In genomic region chr12:80324785-80325131, GRCm38 (mm10) we compare ENCODE assay signal across 12 mouse cellular contexts.
A peak's percentile ranks its signal among the peaks of the same experiment; 100 is the strongest.
DNase-seq lines count a peak whose midpoint lies in the region; ATAC-seq lines count a peak whose summit lies in the region.
"Had no signal": no experiment of that assay in that cellular context is flagged by ENCODE, and none has a peak within 500 bp of the region (broad histone marks: within the 10 kb centered on the region; RNA-seq: fewer than 3 reads in every experiment).

No protein-coding gene starts in this region.

- no peaks in the 10 kb centered on the region for H3K9me3 ChIP-seq in kidney, embryonic 16.5 days (ENCODE audit: low read length)
- no peaks in the 10 kb centered on the region for H3K9me3 ChIP-seq in embryonic facial prominence, embryonic 10.5 days
- no peaks in the 10 kb centered on the region for H3K9me3 ChIP-seq in liver, embryonic 13.5 days (replicated peaks)
- H3K9me3 ChIP-seq: embryonic facial prominence, embryonic 15.5 days had no signal

- no peaks in the 10 kb centered on the region for H3K36me3 ChIP-seq in kidney, embryonic 16.5 days (ENCODE audit: insufficient read depth, low read length)
- H3K36me3 ChIP-seq in embryonic facial prominence, embryonic 10.5 days (replicated peaks) = no peaks in the 10 kb centered on the region
- H3K36me3 ChIP-seq in liver, embryonic 13.5 days = no peaks in the 10 kb centered on the region
- H3K36me3 ChIP-seq: embryonic facial prominence, embryonic 15.5 days had no signal

- no peak overlapping the region for H3K9ac ChIP-seq in kidney, embryonic 16.5 days (replicated peaks; ENCODE audit: low read length)
- no peak overlapping the region for H3K9ac ChIP-seq in liver, embryonic 13.5 days
- H3K9ac ChIP-seq: embryonic facial prominence, embryonic 15.5 days had no signal

- no peak for ATAC-seq in kidney, embryonic 16.5 days (ENCODE audit: low FRiP score, low TSS enrichment)
- peak; percentile 64 for ATAC-seq in liver, embryonic 13.5 days (ENCODE audit: low read depth)
- ATAC-seq in CD4-positive, CD25-positive, alpha-beta regulatory T cell, adult 4 months = no peak
- no peak for ATAC-seq in cerebellum, adult (ENCODE audit: insufficient number of reproducible peaks, low FRiP score, low TSS enrichment)

- DNase-seq in embryo, embryonic 10 days (ENCODE audit: low spot score) = peak; percentile 28
- DNase-seq in embryo, embryonic 9.5 days (ENCODE audit: extremely low spot score) = no peak
- peak; percentile 23 for DNase-seq in kidney, adult 18-20 months
- no peak for DNase-seq in embryonic facial prominence, embryonic 10.5 days (ENCODE audit: low spot score)
- DNase-seq in liver, embryonic 13.5 days = no peak
- DNase-seq: cerebellum, postnatal 10 days; lung, adult 2 months had no signal

- H3K4me1 ChIP-seq in kidney, embryonic 16.5 days (ENCODE audit: insufficient read depth, low read length) = 0 out of 2 replicates have a peak, but pooled peaks cover 5% of the 10 kb centered on the region
- peaks cover 37% of the 10 kb centered on the region for H3K4me1 ChIP-seq in embryonic facial prominence, embryonic 10.5 days
- peaks cover 30% of the 10 kb centered on the region for H3K4me1 ChIP-seq in liver, embryonic 13.5 days (replicated peaks)

- no peak overlapping the region for H3K27ac ChIP-seq in kidney, embryonic 16.5 days (ENCODE audit: low read length)
- H3K27ac ChIP-seq in embryonic facial prominence, embryonic 10.5 days (replicated peaks) = peak overlapping the region; percentile 41; the same call in 1 of the 2 replicates
- H3K27ac ChIP-seq in liver, embryonic 13.5 days = no peak overlapping the region
- H3K27ac ChIP-seq: embryonic facial prominence, embryonic 15.5 days had no signal

- H3K27me3 ChIP-seq in kidney, embryonic 16.5 days (ENCODE audit: insufficient read depth, low read length) = no peaks in the 10 kb centered on the region
- no peaks in the 10 kb centered on the region for H3K27me3 ChIP-seq in embryonic facial prominence, embryonic 10.5 days (replicated peaks; ENCODE audit: low read depth, poor library complexity, severe bottlenecking)
- no peaks in the 10 kb centered on the region for H3K27me3 ChIP-seq in liver, embryonic 13.5 days
- H3K27me3 ChIP-seq: embryonic facial prominence, embryonic 15.5 days had no signal

- 68% methylated on average over 1 of the region's 1 CpGs for WGBS in kidney, embryonic 16.5 days
- WGBS in embryonic facial prominence, embryonic 10.5 days = 41% methylated on average over 1 of the region's 1 CpGs
- WGBS in liver, embryonic 13.5 days (ENCODE audit: insufficient replicate concordance) = 47% methylated on average over 1 of the region's 1 CpGs

- H3K4me2 ChIP-seq in kidney, embryonic 16.5 days (replicated peaks; ENCODE audit: low read depth, low read length) = no peak overlapping the region
- no peak overlapping the region for H3K4me2 ChIP-seq in liver, embryonic 13.5 days
- H3K4me2 ChIP-seq: embryonic facial prominence, embryonic 15.5 days; midbrain, embryonic 11.5 days had no signal

- no peak overlapping the region for H3K4me3 ChIP-seq in kidney, embryonic 16.5 days (ENCODE audit: low read length)
- no peak overlapping the region for H3K4me3 ChIP-seq in embryonic facial prominence, embryonic 10.5 days
- H3K4me3 ChIP-seq in liver, embryonic 13.5 days (replicated peaks) = no peak overlapping the region
- H3K4me3 ChIP-seq: embryonic facial prominence, embryonic 15.5 days had no signal

Comparison
In these comparisons a context has a peak if more than half of its experiments do, and no peak if none do; other contexts are left out.
1. DNase-seq: peak in embryo, embryonic 10 days (single experiment) and kidney, adult 18-20 months (single experiment); none in embryo, embryonic 9.5 days (single experiment), embryonic facial prominence, embryonic 10.5 days (single experiment) and liver, embryonic 13.5 days (single experiment).